Mouse (Mus musculus): Measurements from ENCODE around the gene Gmpr. TPM values are rescaled to one million over a fixed set of nuclear protein-coding genes. Genes with fewer than 3 reads are reported as not detected.

Gene Gmpr
- polyA plus RNA-seq, 1 experiment from 2014 or later, result 19.5 TPM

DNA sequence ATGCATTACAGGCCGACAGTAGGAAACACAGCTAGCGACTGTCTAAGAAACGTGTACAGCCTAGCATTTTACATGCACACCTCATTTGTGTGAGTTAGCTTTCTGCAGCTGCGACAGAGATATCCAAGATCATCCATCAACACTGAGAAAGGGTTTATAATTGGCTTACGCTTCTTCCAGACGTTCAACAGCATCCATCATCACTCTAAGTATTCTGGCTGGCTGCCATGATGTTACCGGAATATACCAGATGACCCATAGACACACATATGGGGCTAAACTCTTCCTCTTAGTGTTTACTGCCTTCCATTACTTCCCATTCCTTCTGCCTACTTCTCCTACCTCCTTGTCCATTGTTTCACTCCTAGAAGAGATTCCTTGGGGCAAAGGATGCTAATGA is 88.2 kb downstream of the Gmpr start:
- H3K36me3 ChIP-seq (ENCODE audit: control insufficient read depth, insufficient read depth, low read length), result no peaks in the 10 kb centered on the region
- H3K27ac ChIP-seq (ENCODE audit: low read depth, low read length), result no peak overlapping the region
- no peak overlapping the region for H3K9ac ChIP-seq (ENCODE audit: low read length)
- no peaks in the 10 kb centered on the region for H3K27me3 ChIP-seq (ENCODE audit: control insufficient read depth, insufficient read depth, low read length)
- H3K4me2 ChIP-seq, result no peak overlapping the region
- no peaks in the 10 kb centered on the region for H3K4me1 ChIP-seq (ENCODE audit: control insufficient read depth, insufficient read depth, low read length)
- ATAC-seq (ENCODE audit: low FRiP score) (no peak), DNase-seq (ENCODE audit: low spot score, missing footprints) (no peak)
- no peaks in the 10 kb centered on the region for H3K9me3 ChIP-seq (ENCODE audit: control insufficient read depth, low read length)
- H3K4me3 ChIP-seq (ENCODE audit: low read depth, low read length), result no peak overlapping the region
- 90% methylated on average over 7 of the region's 7 CpGs for WGBS

GRCm38 (mm10) chr13:45599831-45600230 is 92.6 kb downstream of the Gmpr start:
- ATAC-seq (ENCODE audit: low FRiP score) (no peak), DNase-seq (ENCODE audit: low spot score, missing footprints) (no peak)
- Histone ChIP-seq H3K4me3 (ENCODE audit: low read depth, low read length) (no peak overlapping the region), H3K27me3 (ENCODE audit: control insufficient read depth, insufficient read depth, low read length) (no peaks in the 10 kb centered on the region), H3K4me1 (ENCODE audit: control insufficient read depth, insufficient read depth, low read length) (no peaks in the 10 kb centered on the region), H3K27ac (ENCODE audit: low read depth, low read length) (no peak overlapping the region), H3K4me2 (no peak overlapping the region), H3K36me3 (ENCODE audit: control insufficient read depth, insufficient read depth, low read length) (no peaks in the 10 kb centered on the region), H3K9ac (ENCODE audit: low read length) (no peak overlapping the region), H3K9me3 (ENCODE audit: control insufficient read depth, low read length) (no peaks in the 10 kb centered on the region)
- 69% methylated on average over 2 of the region's 2 CpGs for WGBS

DNA sequence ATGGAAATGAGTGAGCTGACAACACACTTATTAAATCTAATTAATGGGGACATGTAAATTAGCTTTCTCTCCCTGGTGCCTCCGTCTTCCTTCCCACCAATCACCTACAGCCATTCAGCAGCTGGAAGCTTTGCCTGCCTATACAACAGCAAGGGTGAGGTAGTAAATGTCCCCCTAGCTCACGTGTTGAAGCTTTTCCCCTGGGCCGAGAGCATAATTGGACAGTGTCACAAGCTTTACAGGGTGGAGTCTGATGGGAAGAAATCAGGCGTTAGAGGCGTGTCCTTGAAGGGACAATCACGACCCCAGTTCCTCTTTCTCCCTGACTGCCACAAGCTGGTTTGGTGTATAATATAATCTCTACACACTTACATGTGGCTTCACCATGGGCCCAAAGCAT is 93.2 kb downstream of the Gmpr start:
- no peak overlapping the region for H3K4me3 ChIP-seq (ENCODE audit: low read depth, low read length)
- H3K4me2 ChIP-seq, result no peak overlapping the region
- no peaks in the 10 kb centered on the region for H3K4me1 ChIP-seq (ENCODE audit: control insufficient read depth, insufficient read depth, low read length)
- H3K9ac ChIP-seq (ENCODE audit: low read length), result no peak overlapping the region
- no peaks in the 10 kb centered on the region for H3K9me3 ChIP-seq (ENCODE audit: control insufficient read depth, low read length)
- 69% methylated on average over 6 of the region's 6 CpGs for WGBS
- H3K27me3 ChIP-seq (ENCODE audit: control insufficient read depth, insufficient read depth, low read length), result no peaks in the 10 kb centered on the region
- no peak overlapping the region for H3K27ac ChIP-seq (ENCODE audit: low read depth, low read length)
- H3K36me3 ChIP-seq (ENCODE audit: control insufficient read depth, insufficient read depth, low read length), result no peaks in the 10 kb centered on the region
- DNase-seq (ENCODE audit: low spot score, missing footprints) (no peak), ATAC-seq (ENCODE audit: low FRiP score) (no peak)

Other genes with a start within 250 kb of the Gmpr start
- gene Mylip, start 117.7 kb upstream of the Gmpr start, polyA plus RNA-seq (2014; fragmentation: Nextera tagmentation; extraction: Ambion mirVana), result 3.9 and 4.3 TPM in 2 replicates